Mouse (Mus musculus) c-Kit-positive CD71-positive TER-119-positive erythroid progenitor cells, embryonic 14.5 days (primary cell): ENCODE data around the gene Usp16.
"Not testable (repeated sequence)": the region's sequence is repeated elsewhere in the genome, so short reads cannot be mapped to it uniquely, and the experiment has no call there.

Experiments used
- DNase-seq: peaks from one replicate; pipeline ENCODE4 v3.0.0-alpha.2; 2013; ENCODE audit warnings: low spot score

The Usp16 gene

GRCm38 (mm10) chr16:87486739-87487138, 32.2 kb downstream of the Usp16 start:
- DNase-seq: no peak

GRCm38 (mm10) chr16:87488605-87489004, 34.1 kb downstream of the Usp16 start:
- no peak for DNase-seq

- not testable (repeated sequence) for DNase-seq
Measured at GRCm38 (mm10) chr16:87492191-87492792, 37.8 kb downstream of the Usp16 start.

- no peak for DNase-seq
Measured at GRCm38 (mm10) chr16:87494955-87495655, 40.6 kb downstream of the Usp16 start.

DNA sequence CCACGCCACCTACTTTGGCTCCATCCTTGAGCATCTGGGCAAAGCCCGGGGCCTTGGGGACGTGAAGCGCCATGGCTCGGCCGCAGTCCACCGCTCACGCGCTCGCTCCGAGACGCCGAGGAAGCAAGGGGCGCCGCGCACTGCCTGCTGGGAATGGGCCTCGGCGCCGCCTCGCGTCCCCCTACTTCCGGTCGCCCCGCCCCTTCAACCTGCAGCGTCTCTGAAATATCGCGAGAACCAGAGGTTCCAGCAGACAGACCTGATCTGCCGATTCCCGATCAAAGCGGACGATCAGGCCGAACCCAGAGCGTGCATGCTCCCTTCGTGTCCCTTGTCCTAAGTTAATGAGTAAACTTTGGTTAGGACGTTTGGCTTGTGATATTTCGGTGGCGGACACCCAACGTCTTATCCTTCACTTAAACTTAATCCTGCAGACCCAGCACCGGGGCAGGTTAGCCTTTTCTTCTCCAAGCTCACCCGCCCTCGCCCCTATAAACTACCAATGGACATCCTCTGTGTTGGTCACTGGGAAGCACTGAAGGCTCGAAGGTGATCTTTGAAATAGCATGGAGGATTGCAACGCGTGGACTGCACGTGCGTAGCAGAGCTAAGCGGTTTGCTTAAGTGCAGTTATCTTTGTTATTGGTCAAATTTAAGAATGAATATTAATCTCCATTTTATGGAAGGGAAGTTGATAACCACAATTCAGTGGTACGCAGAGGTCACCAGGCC, 41.4 kb downstream of the Usp16 start, which contains the start of gene Cct8:
Gene Cct8, minus strand, starts transcription at position 158 of the 732 bp plus-strand sequence.
- peak; percentile 94 for DNase-seq

- DNase-seq: no peak
Measured at GRCm38 (mm10) chr16:87496728-87497127, 42.2 kb downstream of the Usp16 start.

DNA sequence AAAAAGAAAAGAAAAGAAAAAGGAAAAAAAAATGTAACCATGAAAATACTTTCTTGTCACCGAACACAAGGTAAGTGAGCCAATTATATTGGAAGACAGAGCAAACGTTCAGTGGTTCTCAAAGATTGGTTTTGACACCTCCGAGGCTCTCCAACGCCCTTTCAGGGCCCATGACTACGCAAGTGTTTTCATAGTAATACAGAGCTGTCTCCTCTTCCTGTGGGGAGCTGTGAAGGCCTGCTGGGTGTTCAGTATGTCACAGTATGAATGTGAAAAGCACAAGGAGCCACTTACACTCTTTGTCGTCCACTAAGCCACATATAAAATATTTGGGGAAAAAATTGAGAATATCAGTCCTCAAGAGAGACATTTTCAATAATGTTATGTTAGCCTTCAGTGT, 42.7 kb downstream of the Usp16 start:
- no peak for DNase-seq

GRCm38 (mm10) chr16:87499556-87499955, 45.1 kb downstream of the Usp16 start:
- no peak for DNase-seq

DNA sequence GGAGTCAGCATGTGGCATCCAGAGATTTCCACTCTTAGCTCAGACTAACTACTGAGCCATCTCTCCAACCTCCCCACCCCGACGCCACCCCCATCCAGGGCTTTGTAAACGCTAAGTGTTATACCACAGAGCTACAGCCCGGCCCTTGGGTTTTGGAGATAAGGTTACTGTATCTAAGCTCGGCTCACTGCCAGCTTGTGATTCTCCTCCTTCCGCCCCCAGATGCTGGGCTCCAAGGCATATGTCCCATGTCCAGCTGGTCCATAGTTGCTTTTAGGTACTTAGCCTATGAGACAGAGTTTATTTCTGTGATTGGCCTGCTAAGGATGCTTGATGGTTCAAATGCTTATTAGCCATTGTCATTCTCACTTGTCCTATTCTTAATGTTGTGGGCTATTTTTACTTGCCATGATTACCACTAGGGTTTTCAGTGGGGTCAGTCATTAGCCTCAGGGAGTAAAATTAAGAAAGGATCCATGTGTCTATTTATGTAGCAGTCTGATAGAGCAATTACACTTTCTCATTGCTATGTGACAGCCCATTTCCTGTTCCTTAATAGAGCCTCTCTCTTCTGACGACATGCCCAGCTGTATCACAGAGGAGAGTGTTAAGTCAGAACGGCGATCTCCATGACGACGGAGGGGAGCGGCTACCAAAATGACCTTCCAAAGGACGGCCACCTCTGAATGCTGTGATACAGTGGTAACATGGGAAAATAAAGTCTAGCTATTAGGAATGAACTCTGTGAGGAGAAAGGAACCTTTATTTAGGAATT, 47.0 kb downstream of the Usp16 start:
- DNase-seq: peak; percentile 33

- DNase-seq: no peak
Measured at GRCm38 (mm10) chr16:87511706-87512105, 57.2 kb downstream of the Usp16 start.

GRCm38 (mm10) chr16:87512331-87512730, 57.8 kb downstream of the Usp16 start:
- no peak for DNase-seq

- no peak for DNase-seq
Measured at GRCm38 (mm10) chr16:87524228-87524627, 69.7 kb downstream of the Usp16 start.

GRCm38 (mm10) chr16:87527553-87528249, 73.2 kb downstream of the Usp16 start:
- DNase-seq: no peak

GRCm38 (mm10) chr16:87528755-87529154, 74.3 kb downstream of the Usp16 start:
- no peak for DNase-seq
